Mouse (Mus musculus) spleen, adult 2 months (tissue): ENCODE data around the gene Nabp2.

ENCODE experiments used
- CTCF ChIP-seq: fragments of 200-500 bp; IDR thresholded peaks from 2 replicates; pipeline ENCODE4 v1.5.1; 2011; ENCODE audit warnings: mild to moderate bottlenecking, inconsistent platforms; ENCODE audit not compliant: insufficient read depth, insufficient read length, insufficient replicate concordance; ENCODE audit errors: extremely low read depth
- POLR2A ChIP-seq: fragments of 200-500 bp; IDR thresholded peaks from 2 replicates; pipeline ENCODE4 v1.6.1; 2011; ENCODE audit warnings: low read depth, low read length, inconsistent platforms

DNA sequence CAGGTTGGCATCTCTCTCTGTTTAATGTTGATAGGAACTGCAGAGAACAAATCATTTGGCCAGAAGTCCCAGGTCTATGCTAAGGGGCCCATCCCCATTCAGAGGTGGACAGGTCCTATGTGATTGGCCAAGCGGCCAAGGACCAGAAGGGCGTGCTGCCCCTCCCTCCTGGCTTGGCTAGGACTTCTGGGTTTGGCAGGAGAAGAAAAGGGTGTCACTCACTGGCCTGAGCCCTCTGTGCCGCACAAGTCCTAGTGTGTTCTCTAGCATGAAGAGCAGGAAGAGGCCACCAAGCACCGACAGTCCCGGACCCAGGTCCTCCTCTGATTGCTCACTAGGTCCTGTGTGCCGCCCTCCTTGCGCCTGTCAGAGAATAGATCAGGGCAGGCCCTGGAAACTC lies 13.8 kb downstream of the Nabp2 start:
- no peak for TF ChIP-seq CTCF
- TF ChIP-seq POLR2A = no peak
